In genomic region chr1:90656492-90657245, GRCm38 (mm10) we compare ENCODE assay signal across 15 mouse cellular contexts. TPM values are rescaled to one million over a fixed set of nuclear protein-coding genes. Genes with fewer than 3 reads are reported as not detected.
DNase-seq lines count a peak whose midpoint lies in the region; ATAC-seq lines count a peak whose summit lies in the region.
"Had no signal": no experiment of that assay in that cellular context is flagged by ENCODE, and none has a peak within 500 bp of the region (broad histone marks: within the 10 kb centered on the region; RNA-seq: fewer than 3 reads in every experiment).

No protein-coding gene starts in this region.

- WGBS in heart, embryonic 10.5 days, result 85% methylated on average over 16 of the region's 16 CpGs
- 67% methylated on average over 16 of the region's 16 CpGs for WGBS in heart, embryonic 15.5 days

- no peaks in the 10 kb centered on the region for H3K9me3 ChIP-seq in heart, embryonic 10.5 days
- H3K9me3 ChIP-seq in heart, embryonic 15.5 days (replicated peaks), result no peaks in the 10 kb centered on the region
- H3K9me3 ChIP-seq: embryonic facial prominence, embryonic 13.5 days; hindbrain, embryonic 15.5 days; liver, embryonic 12.5 days; midbrain, embryonic 12.5 days; neural tube, embryonic 13.5 days had no signal

- H3K27me3 ChIP-seq in heart, embryonic 10.5 days (ENCODE audit: insufficient read depth, poor library complexity, severe bottlenecking), result no peaks in the 10 kb centered on the region
- no peaks in the 10 kb centered on the region for H3K27me3 ChIP-seq in heart, embryonic 15.5 days
- H3K27me3 ChIP-seq: embryonic facial prominence, embryonic 13.5 days; hindbrain, embryonic 15.5 days; liver, embryonic 12.5 days; midbrain, embryonic 12.5 days had no signal

- H3K4me1 ChIP-seq in heart, embryonic 10.5 days, result peaks cover 10% of the 10 kb centered on the region
- H3K4me1 ChIP-seq in brown adipose tissue, adult 24 weeks (ENCODE audit: control insufficient read depth, insufficient read depth, insufficient read length, low read length), result no peaks in the 10 kb centered on the region
- peaks cover 4% of the 10 kb centered on the region for H3K4me1 ChIP-seq in heart, embryonic 15.5 days (replicated peaks)
- H3K4me1 ChIP-seq: hindbrain, embryonic 15.5 days; liver, embryonic 12.5 days; midbrain, embryonic 12.5 days had no signal

- H3K4me3 ChIP-seq in heart, embryonic 10.5 days, result no peak overlapping the region
- no peak overlapping the region for H3K4me3 ChIP-seq in brown adipose tissue, adult 24 weeks (ENCODE audit: insufficient read depth, low read depth, low read length)
- H3K4me3 ChIP-seq in heart, embryonic 15.5 days, result no peak overlapping the region
- H3K4me3 ChIP-seq: embryonic facial prominence, embryonic 13.5 days; hindbrain, embryonic 15.5 days; liver, embryonic 12.5 days; midbrain, embryonic 12.5 days; neural tube, embryonic 13.5 days had no signal

- no peak overlapping the region for H3K27ac ChIP-seq in heart, embryonic 10.5 days
- peak overlapping the region; percentile 68 for H3K27ac ChIP-seq in brown adipose tissue, adult 24 weeks (replicated peaks; ENCODE audit: low read depth, low read length)
- H3K27ac ChIP-seq in heart, embryonic 15.5 days, result peak overlapping the region; percentile 32
- H3K27ac ChIP-seq: embryonic facial prominence, embryonic 13.5 days; hindbrain, embryonic 15.5 days; liver, embryonic 12.5 days; midbrain, embryonic 12.5 days; neural tube, embryonic 13.5 days had no signal

- no peak for ATAC-seq in heart, embryonic 15.5 days (replicated peaks; ENCODE audit: insufficient number of reproducible peaks, insufficient read depth, low FRiP score, low read depth)
- ATAC-seq: liver, embryonic 12.5 days had no signal

- no peaks in the 10 kb centered on the region for H3K36me3 ChIP-seq in heart, embryonic 10.5 days
- H3K36me3 ChIP-seq in heart, embryonic 15.5 days, result no peaks in the 10 kb centered on the region
- H3K36me3 ChIP-seq: embryonic facial prominence, embryonic 13.5 days; hindbrain, embryonic 15.5 days; liver, embryonic 12.5 days; midbrain, embryonic 12.5 days; neural tube, embryonic 13.5 days had no signal

- no peak overlapping the region for H3K4me2 ChIP-seq in heart, embryonic 15.5 days
- H3K4me2 ChIP-seq: embryonic facial prominence, embryonic 13.5 days; hindbrain, embryonic 15.5 days; liver, embryonic 12.5 days; midbrain, embryonic 12.5 days; neural tube, embryonic 13.5 days had no signal

- DNase-seq in heart, adult 18-20 months, result peak; percentile 74 to 86
- no peak for DNase-seq in heart, embryonic 10.5 days (ENCODE audit: low spot score)
- peak; percentile 37 for DNase-seq in lung, postnatal 10 days
- DNase-seq in cerebellum, postnatal 14 days, result no peak
- no peak for DNase-seq in thymus, postnatal 14 days
- DNase-seq in cerebellum, adult 11 months, result no peak
- DNase-seq: adrenal gland, postnatal 25 days; cerebellum, adult 8-10 months had no signal

- H3K9ac ChIP-seq in heart, embryonic 15.5 days, result no peak overlapping the region
- H3K9ac ChIP-seq: embryonic facial prominence, embryonic 13.5 days; hindbrain, embryonic 15.5 days; liver, embryonic 12.5 days; midbrain, embryonic 12.5 days; neural tube, embryonic 13.5 days had no signal

RNA-seq across cellular contexts. Expression of gene Cops8, which starts 53.9 kb away (rescaled TPM):
- total RNA-seq in heart, adult 18-20 months (2021), result 10 to 100 TPM; 92.6 to 98.4 TPM
- polyA plus RNA-seq in heart, embryonic 10.5 days (2016; fragmentation: Nextera tagmentation; extraction: Ambion mirVana), result 157 and 170 TPM in 2 replicates
- 48.4 and 61.4 TPM in 2 replicates for polyA plus RNA-seq in brown adipose tissue, adult 24 weeks (2012; ENCODE audit: insufficient read depth, insufficient read length, missing spikeins)
- polyA plus RNA-seq in heart, embryonic 15.5 days (2015; fragmentation: Nextera tagmentation; extraction: Ambion mirVana), result 104 and 117 TPM in 2 replicates

Comparison
In these comparisons a context has a peak if more than half of its experiments do, and no peak if none do; other contexts are left out.
1. DNase-seq: peak in heart, adult 18-20 months (2 of 2) and lung, postnatal 10 days (single experiment); none in heart, embryonic 10.5 days (single experiment), cerebellum, postnatal 14 days (0 of 2), thymus, postnatal 14 days (single experiment) and cerebellum, adult 11 months (single experiment).